Mouse (Mus musculus) regulatory T cell (primary cell): Measurements from ENCODE around the gene Gm5416.
"Not testable (repeated sequence)": the region's sequence is repeated elsewhere in the genome, so short reads cannot be mapped to it uniquely, and the experiment has no call there.

ENCODE experiments used
- in situ Hi-C: fragments of 300-600 bp; cut with MboI, MseI; formaldehyde crosslinking; loops from one replicate; pipeline ENCODE4 v1.15.1; 2025; ENCODE audit warnings: high pct_unique_total_duplicates

Gene Gm5416

GRCm38 (mm10) chr16:36209967-36210453 lies at the start of gene Gm5416:
Gene Gm5416, plus strand, starts transcription at chr16:36210403.
- in situ Hi-C loops, result loop anchor here (10.0 to 25.0 kb wide), 2 partner anchors 927 to 1735 kb away; no protein-coding TSS in a partner anchor

- in situ Hi-C loops, result not testable (repeated sequence)
Observed at GRCm38 (mm10) chr16:36167841-36168240, 42.4 kb upstream of the Gm5416 start.

- in situ Hi-C loops, result no loop called here
Observed at GRCm38 (mm10) chr16:36176108-36176507, 34.1 kb upstream of the Gm5416 start.

GRCm38 (mm10) chr16:36179910-36180309 lies 30.3 kb upstream of the Gm5416 start:
- in situ Hi-C loops, result no loop called here

- in situ Hi-C loops, result not testable (repeated sequence)
Observed at GRCm38 (mm10) chr16:36183912-36184311, 26.3 kb upstream of the Gm5416 start, which contains the start of gene Gm5483. Gene Gm5483, plus strand, starts transcription at chr16:36184212.

- in situ Hi-C loops, result loop anchor here (10.0 kb wide), 1 partner anchor 1836 kb away; no protein-coding TSS in a partner anchor
Observed at GRCm38 (mm10) chr16:36199226-36199625, 11.0 kb upstream of the Gm5416 start.

GRCm38 (mm10) chr16:36203846-36204245 lies 6.4 kb upstream of the Gm5416 start:
- in situ Hi-C loops, result loop anchor here (10.0 to 25.0 kb wide), 2 partner anchors 933 to 1741 kb away; no protein-coding TSS in a partner anchor

GRCm38 (mm10) chr16:36205684-36206083 lies 4.5 kb upstream of the Gm5416 start:
- in situ Hi-C loops, result loop anchor here (10.0 to 25.0 kb wide), 2 partner anchors 932 to 1739 kb away; no protein-coding TSS in a partner anchor

- in situ Hi-C loops, result loop anchor here (25.0 kb wide), 1 partner anchor 916 kb away; no protein-coding TSS in a partner anchor
Observed at GRCm38 (mm10) chr16:36221168-36221567, 11.0 kb downstream of the Gm5416 start, which contains the start of gene 2010005H15Rik. Gene 2010005H15Rik, plus strand, starts transcription at chr16:36221468.

- in situ Hi-C loops, result not testable (repeated sequence)
Observed at GRCm38 (mm10) chr16:36260585-36260984, 50.4 kb downstream of the Gm5416 start.
